Mouse (Mus musculus) bone marrow, adult 2 months (tissue): ENCODE results near the gene Lpar1.

Source experiments
- CTCF ChIP-seq: fragments of 200-500 bp; IDR thresholded peaks from 2 replicates; pipeline ENCODE4 v1.5.1; 2011; ENCODE audit warnings: low read length, control low read depth; ENCODE audit not compliant: control insufficient read depth, insufficient read depth
- POLR2A ChIP-seq: fragments of 200-500 bp; IDR thresholded peaks from 2 replicates; pipeline ENCODE4 v1.6.1; 2011; ENCODE audit warnings: low read depth, mild to moderate bottlenecking, control low read depth, low read length, borderline replicate concordance; ENCODE audit not compliant: control insufficient read depth

GRCm38 (mm10) chr4:58521137-58521536, 32.6 kb downstream of the Lpar1 start:
- TF ChIP-seq POLR2A, result no peak
- no peak for TF ChIP-seq CTCF
